Mouse (Mus musculus): ENCODE data around the gene Slc48a1.

DNA sequence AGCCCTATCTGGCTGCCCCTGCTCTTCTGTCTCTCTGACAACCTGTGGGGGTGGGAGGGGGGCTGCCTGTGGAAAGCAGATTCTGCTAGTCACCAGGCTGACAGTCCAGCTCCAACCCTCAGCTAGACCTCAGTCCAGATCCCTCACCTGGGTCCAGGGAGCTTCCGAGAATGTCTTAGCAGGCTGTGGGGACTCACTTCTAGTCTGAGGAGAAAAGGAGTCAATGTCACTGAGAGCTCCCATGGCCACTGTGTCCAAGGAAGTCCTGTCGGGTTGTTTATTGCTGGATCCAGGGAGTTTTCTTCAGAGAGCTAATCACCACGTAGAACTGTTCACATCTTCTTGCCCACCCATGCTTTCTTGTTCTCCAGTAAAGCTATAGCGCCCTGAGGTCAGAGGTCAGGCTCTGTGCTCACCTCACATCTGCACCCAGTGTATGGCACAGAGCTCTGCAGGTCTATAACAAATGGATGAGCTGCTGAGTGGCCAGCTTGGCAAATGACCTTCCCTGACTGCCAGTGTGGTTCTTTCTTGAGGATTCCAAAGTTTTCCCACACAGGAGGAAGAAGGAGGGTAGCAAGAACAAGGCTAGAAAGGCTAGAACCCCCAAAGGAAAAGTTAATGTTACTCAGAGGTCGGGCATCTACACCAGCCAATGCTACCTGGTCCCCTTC, 48.4 kb downstream of the Slc48a1 start:
- TF ChIP-seq MYOD1 (IDR thresholded peaks at IDR 0.05; ENCODE audit: control insufficient read depth in 1 of 3, insufficient read length in 2 of 3, low read depth in 2 of 3), result no peak
- TF ChIP-seq POLR2A (IDR thresholded peaks at IDR 0.05; ENCODE audit: insufficient read length, low read depth), result no peak
- TF ChIP-seq POLR2AphosphoS2 (IDR thresholded peaks at IDR 0.05; ENCODE audit: insufficient read length, low read depth), result no peak
- no peak for TF ChIP-seq USF1 (IDR thresholded peaks at IDR 0.05; ENCODE audit: low read depth)
- no peak for TF ChIP-seq CEBPB (IDR thresholded peaks at IDR 0.05; ENCODE audit: insufficient read depth, poor library complexity, severe bottlenecking)
- TF ChIP-seq TCF12 (IDR thresholded peaks at IDR 0.05; ENCODE audit: insufficient read depth, poor library complexity, severe bottlenecking), result no peak
- TF ChIP-seq E2F4 (IDR thresholded peaks at IDR 0.05; ENCODE audit: insufficient read depth), result no peak
- TF ChIP-seq MAX (IDR thresholded peaks at IDR 0.05; ENCODE audit: low read depth), result no peak
- TF ChIP-seq REST (IDR thresholded peaks at IDR 0.05; ENCODE audit: insufficient read depth, insufficient read length), result no peak

Data from myocyte (in vitro differentiated cells).